Mouse (Mus musculus) stomach, embryonic 16.5 days (tissue): ENCODE data around the gene Gm11214. TPM values are rescaled to one million over a fixed set of nuclear protein-coding genes. Genes with fewer than 3 reads are reported as not detected.

Experiments used
- ATAC-seq: fragments of 200-750 bp; cut with Nextera tagmentation; 2 replicates; pipeline ENCODE4 v1.8.0; 2017; ENCODE audit warnings: moderate number of reproducible peaks, moderate TSS enrichment; ENCODE audit not compliant: insufficient read depth, low FRiP score
- H3K27ac ChIP-seq: fragments of 300-500 bp; sonication (generic); 2 replicates; pipeline ENCODE4 v1.5.1; 2014; ENCODE audit warnings: low read length
- H3K27me3 ChIP-seq: fragments of 300-500 bp; sonication (generic); 2 replicates; pipeline ENCODE4 v1.6.1; 2014; ENCODE audit warnings: low read length, control low read depth, mixed read lengths; ENCODE audit not compliant: control insufficient read depth, insufficient read depth
- H3K36me3 ChIP-seq: fragments of 300-500 bp; sonication (generic); 2 replicates; pipeline ENCODE4 v1.6.1; 2014; ENCODE audit warnings: low read length; ENCODE audit not compliant: control insufficient read depth, insufficient read depth
- H3K4me1 ChIP-seq: fragments of 300-500 bp; sonication (generic); 2 replicates; pipeline ENCODE4 v1.6.1; 2014; ENCODE audit warnings: low read length, control low read depth, mixed read lengths; ENCODE audit not compliant: control insufficient read depth, insufficient read depth
- H3K4me2 ChIP-seq: fragments of 300-500 bp; sonication (generic); 2 replicates; pipeline ENCODE4 v1.6.1; 2014; ENCODE audit warnings: low read depth, low read length, mixed read lengths
- H3K4me3 ChIP-seq: fragments of 300-500 bp; sonication (generic); replicated peaks from 2 replicates; pipeline ENCODE4 v1.5.1; 2014; ENCODE audit warnings: mild to moderate bottlenecking, low read length
- H3K9ac ChIP-seq: fragments of 300-500 bp; sonication (generic); 2 replicates; pipeline ENCODE4 v1.6.1; 2014; ENCODE audit warnings: low read length
- H3K9me3 ChIP-seq: fragments of 300-500 bp; sonication (generic); replicated peaks from 2 replicates; pipeline ENCODE4 v1.6.1; 2016; ENCODE audit warnings: low read length, control low read depth; ENCODE audit not compliant: control insufficient read depth
- WGBS: fragments of 180-500 bp; shearing (Covaris S2); extraction: QIAGEN DNeasy Blood & Tissue Kit; methylation state at CpG from one replicate; pipeline ENCODE4 v1.1.7; 2014; 5-methylcytosine and 5-hydroxymethylcytosine counted together
- polyA plus RNA-seq: library from polyadenylated mRNA; unstranded; fragments of >200 nt; fragmentation: Nextera tagmentation; extraction: Ambion mirVana; gene quantifications from 2 replicates; pipeline ENCODE4 v1.2.1, GENCODE M21; 2015

The Gm11214 gene
- polyA plus RNA-seq, 1 experiment from 2014 or later, result not detected

DNA sequence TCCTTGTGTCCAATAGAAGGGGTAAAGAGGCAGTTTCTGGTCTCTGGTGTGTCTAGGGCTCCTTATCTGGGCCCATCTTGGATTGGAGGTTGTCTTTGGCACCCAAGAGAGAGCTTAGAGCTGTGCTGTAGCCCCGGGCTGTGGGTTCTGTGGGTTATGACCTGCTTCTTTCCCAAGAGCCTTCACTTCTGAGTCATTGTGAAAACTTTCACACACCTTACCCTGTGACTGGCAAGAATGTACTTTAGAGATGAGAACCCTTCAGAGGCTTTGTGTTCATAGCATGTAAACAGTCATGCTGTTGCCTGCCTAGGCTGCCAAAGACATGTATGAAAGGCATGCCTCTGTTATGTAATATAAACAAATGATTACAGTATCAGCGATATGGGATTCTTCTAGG lies 23.3 kb downstream of the Gm11214 start:
- 71% methylated on average over 2 of the region's 2 CpGs for WGBS
- Histone ChIP-seq H3K9ac (no peak overlapping the region), H3K4me2 (no peak overlapping the region), H3K4me3 (no peak overlapping the region), H3K36me3 (no peaks in the 10 kb centered on the region), H3K4me1 (no peaks in the 10 kb centered on the region), H3K9me3 (no peaks in the 10 kb centered on the region), H3K27ac (no peak overlapping the region), H3K27me3 (no peaks in the 10 kb centered on the region)
- no peak; the same call in 1 of the 2 replicates for ATAC-seq

DNA sequence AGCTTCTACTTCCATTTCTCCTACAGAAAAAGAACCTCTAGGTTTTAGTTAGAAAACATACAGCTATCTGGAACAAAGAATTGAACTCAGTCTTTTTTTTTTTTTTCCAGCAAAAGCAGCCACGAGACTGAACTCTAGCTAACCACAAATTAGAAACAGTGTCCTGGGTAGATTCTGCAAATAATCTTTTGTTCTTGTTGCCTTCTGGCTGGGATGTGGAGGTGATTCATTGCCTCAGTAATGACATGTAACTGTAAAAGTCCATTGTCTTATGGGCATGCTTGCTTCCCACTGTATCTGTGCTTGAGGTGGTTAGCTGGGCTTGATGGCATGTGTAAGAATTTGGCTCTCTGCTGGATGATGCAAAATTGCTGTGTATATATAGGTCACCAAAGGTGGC lies 24.6 kb downstream of the Gm11214 start:
- 37% methylated on average over 1 of the region's 1 CpGs for WGBS
- H3K27me3 ChIP-seq, result no peaks in the 10 kb centered on the region
- H3K9ac ChIP-seq, result no peak overlapping the region
- no peaks in the 10 kb centered on the region for H3K9me3 ChIP-seq
- ATAC-seq, result no peak
- H3K4me3 ChIP-seq, result no peak overlapping the region
- H3K4me1 ChIP-seq, result no peaks in the 10 kb centered on the region
- no peaks in the 10 kb centered on the region for H3K36me3 ChIP-seq
- H3K27ac ChIP-seq, result no peak overlapping the region
- no peak overlapping the region for H3K4me2 ChIP-seq

DNA sequence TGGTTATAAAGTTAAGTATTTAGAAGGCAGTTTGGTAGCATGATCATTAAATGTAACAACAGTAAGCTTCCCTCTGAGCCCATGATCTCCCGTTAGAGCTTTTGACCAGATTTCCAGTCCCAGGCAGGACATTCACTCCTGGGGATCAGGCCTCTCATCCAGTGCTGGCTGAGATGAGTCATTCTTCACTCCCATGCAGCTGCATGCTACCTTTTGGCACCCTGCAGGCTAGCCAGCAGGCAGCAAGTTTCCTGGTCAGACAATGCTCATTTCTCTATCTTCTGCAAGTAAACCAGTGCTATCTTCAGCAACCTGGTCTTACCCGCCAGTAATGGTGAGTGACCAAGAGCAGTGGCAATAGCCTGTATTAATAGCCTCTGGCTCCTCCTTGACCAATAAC lies 30.0 kb downstream of the Gm11214 start:
- Histone ChIP-seq H3K27me3 (no peaks in the 10 kb centered on the region), H3K4me3 (no peak overlapping the region), H3K9me3 (no peaks in the 10 kb centered on the region), H3K9ac (no peak overlapping the region), H3K4me2 (no peak overlapping the region), H3K36me3 (no peaks in the 10 kb centered on the region), H3K27ac (no peak overlapping the region), H3K4me1 (no peaks in the 10 kb centered on the region)
- 85% methylated on average over 2 of the region's 2 CpGs for WGBS
- ATAC-seq, result no peak

DNA sequence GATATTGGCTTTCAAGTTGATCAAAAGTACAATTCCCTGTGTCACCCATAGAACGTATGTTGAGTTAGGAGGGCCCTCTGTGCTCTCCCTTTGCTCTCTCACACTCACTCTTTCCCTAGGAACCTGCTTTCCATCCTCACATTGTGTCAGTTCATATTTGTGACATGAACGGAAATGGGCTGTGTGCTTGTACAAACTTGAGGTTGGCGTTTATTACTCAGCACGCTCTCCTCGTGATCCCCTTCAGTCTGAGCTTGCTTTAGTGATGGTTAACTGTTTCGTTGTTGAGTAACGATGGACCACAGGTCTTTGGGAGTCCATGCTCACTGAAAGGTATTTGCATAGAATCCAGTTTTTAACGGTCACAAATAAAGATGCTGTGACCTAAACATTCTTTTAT lies 36.1 kb downstream of the Gm11214 start:
- WGBS, result 76% methylated on average over 8 of the region's 8 CpGs

DNA sequence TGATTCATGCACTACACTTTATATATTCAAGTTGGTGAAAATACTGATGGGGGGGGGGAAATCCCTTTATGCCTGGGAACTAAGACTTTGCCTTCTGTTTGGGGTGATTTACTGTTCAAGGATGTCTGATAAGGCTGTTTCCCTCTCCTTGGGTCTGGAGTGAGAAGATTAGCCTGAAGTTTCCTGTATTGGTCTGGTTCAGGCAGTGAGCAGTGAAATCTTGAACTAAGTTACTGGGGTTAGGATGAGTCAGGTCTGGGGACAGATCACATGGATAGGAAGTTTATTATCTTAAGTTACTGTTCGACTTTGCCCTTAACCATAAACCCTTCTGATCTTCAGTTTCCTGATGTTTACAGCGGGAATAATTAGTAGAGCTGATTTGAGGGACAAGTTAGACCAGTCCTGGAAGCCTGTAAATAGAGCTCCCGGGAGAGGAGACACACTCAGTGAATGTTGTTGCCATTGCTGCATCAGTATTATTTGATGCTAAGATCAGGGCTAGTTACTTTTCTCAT lies 37.6 kb downstream of the Gm11214 start:
- Histone ChIP-seq H3K9ac (no peak overlapping the region), H3K4me3 (no peak overlapping the region), H3K9me3 (no peaks in the 10 kb centered on the region), H3K27ac (no peak overlapping the region), H3K36me3 (no peaks in the 10 kb centered on the region), H3K27me3 (no peaks in the 10 kb centered on the region), H3K4me1 (no peaks in the 10 kb centered on the region), H3K4me2 (no peak overlapping the region)
- WGBS, result 45% methylated on average over 3 of the region's 3 CpGs
- 0 out of 2 replicates have a peak, but pooled peaks have one; percentile 21 for ATAC-seq

More for the DNA sequence above, 36.1 kb downstream of the Gm11214 start:
- Histone ChIP-seq H3K4me2 (no peak overlapping the region), H3K9ac (no peak overlapping the region), H3K9me3 (no peaks in the 10 kb centered on the region), H3K4me3 (no peak overlapping the region), H3K4me1 (no peaks in the 10 kb centered on the region), H3K27me3 (no peaks in the 10 kb centered on the region), H3K36me3 (no peaks in the 10 kb centered on the region), H3K27ac (no peak overlapping the region)
- no peak for ATAC-seq

DNA sequence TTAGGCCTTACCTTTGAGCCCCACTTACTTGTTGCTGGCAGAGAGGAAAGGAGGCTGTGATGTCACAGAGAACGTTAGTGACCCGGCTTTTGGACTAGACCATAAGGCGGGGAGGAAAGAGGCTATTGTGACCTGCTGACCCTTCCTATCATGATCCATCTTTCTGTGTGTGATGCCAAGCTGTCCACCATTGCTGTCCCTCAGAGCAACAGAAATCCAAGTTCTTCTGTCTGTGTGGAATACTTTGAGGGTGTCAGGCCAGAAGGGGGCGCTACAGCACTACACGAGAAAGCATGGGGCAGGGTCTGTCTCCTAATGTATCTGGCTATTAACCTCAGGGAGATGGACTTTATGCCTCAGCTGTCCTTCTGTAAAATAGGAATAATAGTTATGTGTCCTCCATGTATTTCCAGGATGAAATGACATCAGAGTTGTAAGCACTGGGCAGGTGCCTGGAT lies 40.8 kb downstream of the Gm11214 start, which contains the start of gene Tex48:
Tex48 (minus strand) TSS at position 51 of the 458 bp plus-strand sequence.
- Histone ChIP-seq H3K4me3 (no peak within 1 kb of the TSS), H3K9ac (no peak within 1 kb of the TSS), H3K4me1 (no peaks in the 10 kb centered on the region), H3K27me3 (no peaks in the 10 kb centered on the region), H3K27ac (no peak within 1 kb of the TSS), H3K9me3 (no peaks in the 10 kb centered on the region), H3K36me3 (no peaks in the 10 kb centered on the region), H3K4me2 (no peak within 1 kb of the TSS)
- ATAC-seq, result no peak
- 54% methylated on average over 5 of the region's 5 CpGs for WGBS

DNA sequence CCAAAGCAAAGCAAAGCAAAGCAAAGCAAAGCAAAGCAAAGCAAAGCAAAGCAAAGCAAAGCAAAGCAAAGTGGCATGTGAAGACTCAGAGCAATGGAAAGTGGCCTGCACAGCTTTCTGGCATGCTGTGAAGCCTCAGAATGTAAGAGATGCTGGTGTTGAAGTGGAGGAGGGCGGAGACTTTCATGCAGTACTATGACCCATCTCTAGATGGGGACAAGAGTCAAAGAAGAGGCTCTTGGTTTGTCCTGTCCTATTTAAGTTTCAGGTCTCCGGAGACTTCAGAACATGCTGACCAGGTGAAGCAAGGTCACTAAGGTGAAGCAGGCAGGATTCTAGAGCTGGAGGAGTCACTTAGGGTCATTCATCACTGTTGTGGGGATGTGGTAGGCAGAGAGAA lies 41.3 kb downstream of the Gm11214 start:
- no peak overlapping the region for H3K27ac ChIP-seq
- no peaks in the 10 kb centered on the region for H3K36me3 ChIP-seq
- H3K9ac ChIP-seq, result no peak overlapping the region
- WGBS, result 71% methylated on average over 2 of the region's 2 CpGs
- no peak overlapping the region for H3K4me2 ChIP-seq
- no peak overlapping the region for H3K4me3 ChIP-seq
- no peaks in the 10 kb centered on the region for H3K4me1 ChIP-seq
- H3K27me3 ChIP-seq, result no peaks in the 10 kb centered on the region
- H3K9me3 ChIP-seq, result no peaks in the 10 kb centered on the region
- ATAC-seq, result no peak

Other genes starting within 250 kb of the Gm11214 start
- gene Whrn, start 167.4 kb downstream of the Gm11214 start, polyA plus RNA-seq, result 1.8 and 2.9 TPM in 2 replicates
- gene Atp6v1g1, start 118.6 kb downstream of the Gm11214 start, polyA plus RNA-seq, result 257 and 277 TPM in 2 replicates
- 6.6 and 8.8 TPM in 2 replicates for gene Tmem268, start 104.6 kb downstream of the Gm11214 start, polyA plus RNA-seq
- not detected in 2 replicates for gene Gm11213, start 58.1 kb downstream of the Gm11214 start, polyA plus RNA-seq
- not detected in 2 replicates for gene Tex48, start 41.0 kb downstream of the Gm11214 start, polyA plus RNA-seq
- gene Tnfsf15, start 81.7 kb upstream of the Gm11214 start, polyA plus RNA-seq, result 0.08 and 0.21 TPM in 2 replicates
- not detected in 2 replicates for gene Tnfsf8, start 198.0 kb upstream of the Gm11214 start, polyA plus RNA-seq